Mouse (Mus musculus) kidney, postnatal 0 days (tissue): Measurements from ENCODE around the gene Sult4a1. TPM values are rescaled to one million over a fixed set of nuclear protein-coding genes. Genes with fewer than 3 reads are reported as not detected.

Source experiments
- ATAC-seq: fragments of 200-750 bp; cut with Nextera tagmentation; replicated peaks from 2 replicates; pipeline ENCODE4 v1.8.0; 2017; ENCODE audit warnings: low read depth, moderate number of reproducible peaks, moderate TSS enrichment, moderate library complexity; ENCODE audit not compliant: low FRiP score
- DNase-seq: peaks from one replicate; pipeline ENCODE4 v3.0.0-alpha.2; 2016; ENCODE audit warnings: low spot score
- H3K27ac ChIP-seq: fragments of 300-500 bp; sonication (generic); 2 replicates; pipeline ENCODE4 v1.5.1; 2014; ENCODE audit warnings: mild to moderate bottlenecking
- H3K27me3 ChIP-seq: fragments of 300-500 bp; sonication (generic); 2 replicates; pipeline ENCODE4 v1.6.1; 2014; ENCODE audit warnings: low read length, mixed read lengths; ENCODE audit not compliant: insufficient read depth
- H3K36me3 ChIP-seq: fragments of 300-500 bp; sonication (generic); 2 replicates; pipeline ENCODE4 v1.6.1; 2014; ENCODE audit warnings: low read length, mixed read lengths; ENCODE audit not compliant: insufficient read depth
- H3K4me1 ChIP-seq: fragments of 300-500 bp; sonication (generic); replicated peaks from 2 replicates; pipeline ENCODE4 v1.6.1; 2014; ENCODE audit warnings: antibody characterized with exemption, low read length, mixed read lengths; ENCODE audit not compliant: insufficient read depth
- H3K4me2 ChIP-seq: fragments of 300-500 bp; sonication (generic); 2 replicates; pipeline ENCODE4 v1.6.1; 2014; ENCODE audit warnings: mild to moderate bottlenecking, low read length, moderate library complexity, mixed read lengths
- H3K4me3 ChIP-seq: fragments of 300-500 bp; sonication (generic); replicated peaks from 2 replicates; pipeline ENCODE4 v1.5.1; 2014; ENCODE audit warnings: low read depth, low read length
- H3K9ac ChIP-seq: fragments of 300-500 bp; sonication (generic); 2 replicates; pipeline ENCODE4 v1.6.1; 2014; ENCODE audit warnings: low read depth, low read length
- H3K9me3 ChIP-seq: fragments of 300-500 bp; sonication (generic); replicated peaks from 2 replicates; pipeline ENCODE4 v1.6.1; 2016; ENCODE audit warnings: low read length, inconsistent platforms, mixed read lengths
- CTCF ChIP-seq: IDR thresholded peaks from 2 replicates; pipeline ENCODE4 v1.5.1; 2016; ENCODE audit warnings: antibody characterized with exemption, low read depth, mild to moderate bottlenecking, moderate library complexity
- WGBS: fragments of 180-500 bp; shearing (Covaris S2); extraction: QIAGEN DNeasy Blood & Tissue Kit; methylation state at CpG from one replicate; pipeline ENCODE4 v1.1.7; 2014; 5-methylcytosine and 5-hydroxymethylcytosine counted together
- polyA plus RNA-seq: library from polyadenylated mRNA; unstranded; fragments of >200 nt; fragmentation: Nextera tagmentation; extraction: Ambion mirVana; gene quantifications from 2 replicates; pipeline ENCODE4 v1.2.1, GENCODE M21; 2015

Gene Sult4a1
- polyA plus RNA-seq, 1 experiment from 2014 or later: 0.34 TPM

DNA sequence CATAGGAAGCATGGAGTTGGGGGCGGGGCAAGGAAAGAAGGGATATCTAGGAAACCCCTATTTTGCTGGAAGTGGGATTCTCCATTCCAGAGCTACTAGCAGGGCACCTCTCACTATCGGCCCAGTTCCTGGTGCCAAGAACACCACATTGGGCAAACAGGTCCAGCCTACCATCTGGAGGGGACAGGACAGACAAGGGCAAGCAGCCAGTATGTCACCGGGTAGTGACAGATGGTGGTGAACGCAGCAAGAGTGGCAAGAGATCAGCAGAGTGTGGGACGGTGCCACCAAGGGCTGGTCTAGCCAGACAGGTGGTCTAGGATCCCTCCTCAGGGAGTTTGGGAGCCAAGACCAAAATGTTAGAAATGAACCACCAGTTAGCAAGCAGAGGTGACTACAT, 68.5 kb downstream of the Sult4a1 start:
- H3K27me3 ChIP-seq: no peaks in the 10 kb centered on the region
- no peaks in the 10 kb centered on the region for H3K9me3 ChIP-seq
- DNase-seq (no peak), ATAC-seq (no peak)
- no peak overlapping the region for H3K4me2 ChIP-seq
- H3K4me3 ChIP-seq: no peak overlapping the region
- no peak for TF ChIP-seq CTCF
- 88% methylated on average over 5 of the region's 5 CpGs for WGBS
- no peaks in the 10 kb centered on the region for H3K4me1 ChIP-seq
- H3K9ac ChIP-seq: no peak overlapping the region
- no peak overlapping the region for H3K27ac ChIP-seq
- no peaks in the 10 kb centered on the region for H3K36me3 ChIP-seq

Other genes with a start within 250 kb of the Sult4a1 start
- 0.57 and 0.63 TPM in 2 replicates for gene Efcab6, start 40.4 kb downstream of the Sult4a1 start, polyA plus RNA-seq
- gene Pnpla5, start 17.4 kb upstream of the Sult4a1 start, polyA plus RNA-seq: not detected in 2 replicates
- gene Pnpla3, start 62.1 kb upstream of the Sult4a1 start, polyA plus RNA-seq: 0.57 and 0.60 TPM in 2 replicates
- 147 and 155 TPM in 2 replicates for gene Samm50, start 86.5 kb upstream of the Sult4a1 start, polyA plus RNA-seq
- 2.8 and 3.3 TPM in 2 replicates for gene Parvb, start 126.3 kb upstream of the Sult4a1 start, polyA plus RNA-seq
- 1.4 TPM in 2 replicates for gene Parvg, start 218.3 kb upstream of the Sult4a1 start, polyA plus RNA-seq